Mouse (Mus musculus) cerebellum, adult 9-11 months (tissue): ENCODE results near the gene Bora.

Experiments used
- DNase-seq: peaks from one replicate; pipeline ENCODE4 v3.0.0; 2022

Gene Bora

DNA sequence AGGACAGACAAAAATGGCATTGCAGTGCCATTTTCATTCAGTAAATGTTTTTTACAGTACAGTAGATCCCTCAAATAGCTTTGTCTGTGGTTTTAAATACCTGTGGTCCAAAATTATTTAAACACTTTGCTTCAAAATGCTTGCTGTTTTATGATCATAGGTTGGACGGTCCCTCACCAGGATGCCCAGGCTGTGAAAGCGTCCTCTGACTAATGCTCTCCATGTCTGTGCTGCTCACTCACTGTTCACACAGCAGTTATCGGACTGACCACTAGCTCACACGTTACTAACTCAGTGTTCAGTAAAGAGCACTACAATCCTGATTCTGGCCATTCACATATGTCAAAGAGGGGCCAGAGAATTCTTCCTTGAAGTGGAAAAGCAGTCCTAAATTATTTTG lies 25.1 kb downstream of the Bora start:
- no peak for DNase-seq

DNA sequence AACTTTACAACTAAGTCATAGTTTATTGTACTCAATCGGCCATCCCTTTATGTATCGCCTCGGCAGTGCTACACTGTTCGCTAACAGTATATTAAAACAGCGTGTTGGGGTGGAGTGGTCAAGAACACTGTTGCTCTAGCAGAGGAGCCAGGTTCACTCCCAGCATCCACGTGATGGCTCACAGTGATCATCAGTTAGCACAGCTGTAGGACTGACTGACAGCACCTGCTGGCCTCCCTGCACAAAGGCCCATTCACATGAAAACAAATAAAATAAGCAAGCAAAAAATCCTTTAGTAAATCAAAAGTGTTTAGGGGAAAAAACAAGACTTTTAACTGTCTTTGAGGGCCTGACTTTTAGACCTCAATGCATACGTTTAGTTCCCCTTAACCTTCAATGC lies 42.9 kb downstream of the Bora start:
- DNase-seq = no peak

GRCm38 (mm10) chr14:99099267-99099966 lies 53.4 kb downstream of the Bora start, which contains the start of the genes Pibf1 and Dis3:
Pibf1 (plus strand) TSS chr14:99099424.
Dis3 (minus strand) TSS chr14:99099770.
- DNase-seq = peak; percentile 99

- DNase-seq = no peak
Observed at GRCm38 (mm10) chr14:99099967-99100587, 54.1 kb downstream of the Bora start.

GRCm38 (mm10) chr14:99103050-99103449 lies 57.0 kb downstream of the Bora start:
- no peak for DNase-seq

GRCm38 (mm10) chr14:99104542-99105123 lies 58.6 kb downstream of the Bora start:
- no peak for DNase-seq

- no peak for DNase-seq
Observed at GRCm38 (mm10) chr14:99106671-99107070, 60.6 kb downstream of the Bora start.

DNA sequence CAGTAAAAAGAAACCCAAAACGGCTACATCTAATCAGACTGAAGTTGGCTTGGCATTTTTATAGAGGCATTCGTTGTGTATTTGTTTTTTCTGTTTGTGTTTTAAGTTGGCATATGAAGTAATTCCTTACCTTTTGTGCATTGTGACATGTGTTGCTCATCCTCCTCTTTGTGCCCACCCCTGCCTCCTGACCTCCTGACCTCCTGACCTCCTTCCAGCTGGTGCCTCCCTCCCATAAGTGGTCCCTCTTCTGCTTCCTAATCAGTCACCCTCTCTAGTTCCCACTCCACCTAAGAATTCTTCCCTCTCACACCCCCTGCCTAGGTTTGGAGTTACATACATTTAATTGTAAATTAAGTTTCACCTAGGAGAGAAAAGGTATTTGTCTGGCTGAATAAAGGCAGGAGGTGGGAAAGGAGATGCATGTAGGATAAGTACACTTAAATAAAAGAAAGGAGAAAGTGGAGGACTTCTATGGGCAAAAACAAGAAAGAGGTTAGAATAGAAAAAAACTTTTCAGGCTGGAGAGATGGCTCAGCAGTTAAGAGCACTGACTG lies 61.7 kb downstream of the Bora start:
- DNase-seq = no peak

GRCm38 (mm10) chr14:99108762-99109161 lies 62.7 kb downstream of the Bora start:
- no peak for DNase-seq

DNA sequence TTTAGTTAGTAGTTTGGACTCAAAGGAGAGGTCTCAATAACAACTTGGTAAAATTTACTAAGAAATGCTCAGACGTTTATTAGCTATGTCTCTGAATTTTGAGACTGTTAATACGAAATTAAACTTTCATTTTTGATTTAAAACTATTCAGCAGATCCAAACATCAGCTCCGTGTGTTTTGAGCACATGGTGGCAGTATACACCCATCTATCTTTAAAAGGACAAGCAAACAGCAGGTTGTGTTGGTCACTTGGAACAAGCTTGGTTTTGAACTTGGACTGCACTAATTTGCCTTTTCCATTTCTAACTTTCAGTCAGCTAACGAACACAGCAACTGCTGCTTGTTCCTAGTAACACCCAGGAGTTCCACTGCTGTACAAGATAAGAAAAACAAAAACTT lies 71.6 kb downstream of the Bora start:
- DNase-seq = no peak

GRCm38 (mm10) chr14:99121584-99122339 lies 75.7 kb downstream of the Bora start:
- no peak for DNase-seq

- DNase-seq = no peak
Observed at GRCm38 (mm10) chr14:99124076-99124475, 78.1 kb downstream of the Bora start.
